Mouse (Mus musculus) adrenal gland, adult (tissue): Measurements from ENCODE around the gene Gm20219.
A peak's percentile ranks its signal among the peaks of the same experiment; 100 is the strongest.
"Not testable (repeated sequence)": the region's sequence is repeated elsewhere in the genome, so short reads cannot be mapped to it uniquely, and the experiment has no call there.

Source experiments
- DNase-seq, 2 experiments: peaks; one replicate each; pipeline ENCODE4 v3.0.0; 2022 to 2023; ENCODE audit warnings: low spot score in 1 of 2; ENCODE audit not compliant: inconsistent age in 2 of 2

Gm20219 gene

DNA sequence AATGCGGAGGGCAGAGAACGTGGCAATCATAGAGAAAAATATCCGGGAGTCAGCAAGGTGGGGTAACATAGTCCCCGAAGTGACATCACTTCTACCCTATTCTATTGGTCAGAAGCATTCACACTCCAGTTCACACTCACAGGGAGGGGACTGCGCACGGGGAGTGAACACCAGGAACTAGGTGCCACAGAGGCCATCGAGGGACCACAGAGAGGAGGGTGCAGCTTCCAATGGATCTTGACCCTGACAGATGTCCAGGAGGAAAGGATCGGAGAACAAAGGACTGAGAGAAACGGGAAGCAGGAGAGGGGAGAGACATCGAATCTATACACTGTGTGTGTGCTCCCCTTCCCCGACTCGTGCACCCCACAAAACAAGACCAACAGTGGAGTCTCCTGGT, 39.3 kb downstream of the Gm20219 start:
- no peak for DNase-seq

DNA sequence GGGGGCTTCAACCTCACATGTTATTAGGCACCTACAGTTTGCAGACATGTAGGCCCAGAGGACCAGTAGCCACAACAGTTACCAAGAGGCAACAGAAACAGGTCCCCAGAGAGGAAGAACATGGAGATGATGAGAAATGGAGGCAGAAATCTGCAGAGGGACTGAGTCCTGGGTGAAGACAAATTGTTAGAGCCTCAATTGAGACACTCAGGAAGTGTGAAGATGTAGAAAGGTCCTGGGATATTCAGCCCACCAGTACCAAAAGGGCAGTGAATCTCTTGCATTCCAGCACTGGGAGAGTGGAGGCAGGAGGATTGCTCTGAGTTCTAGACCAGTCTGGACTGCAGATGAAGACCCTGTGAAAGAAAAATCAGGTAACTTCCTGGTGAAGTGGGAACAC, 39.9 kb downstream of the Gm20219 start:
- no peak for DNase-seq

DNA sequence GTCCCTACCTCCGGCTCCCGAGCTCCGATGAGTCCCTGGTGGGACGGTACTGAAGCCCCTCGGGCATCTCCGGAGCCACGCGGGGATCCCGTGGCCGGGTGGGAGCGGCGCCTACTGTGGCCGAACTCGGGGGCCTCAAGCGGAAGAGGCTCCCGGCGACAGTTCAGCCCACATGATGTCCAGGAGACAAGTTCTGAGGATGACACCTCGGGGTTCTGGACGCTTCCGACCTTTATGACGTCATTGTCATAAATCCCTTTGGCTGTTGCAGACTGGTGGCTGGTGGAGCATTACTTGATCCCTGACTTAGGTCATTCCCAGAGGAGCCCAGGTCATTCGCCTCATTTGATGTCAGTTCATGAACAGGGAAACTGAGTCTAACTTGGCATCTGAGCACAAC, 41.9 kb downstream of the Gm20219 start, which contains the start of gene Znrf4:
TSS of gene Znrf4 (minus strand) at position 122 of the 400 bp plus-strand sequence.
- DNase-seq: no peak

DNA sequence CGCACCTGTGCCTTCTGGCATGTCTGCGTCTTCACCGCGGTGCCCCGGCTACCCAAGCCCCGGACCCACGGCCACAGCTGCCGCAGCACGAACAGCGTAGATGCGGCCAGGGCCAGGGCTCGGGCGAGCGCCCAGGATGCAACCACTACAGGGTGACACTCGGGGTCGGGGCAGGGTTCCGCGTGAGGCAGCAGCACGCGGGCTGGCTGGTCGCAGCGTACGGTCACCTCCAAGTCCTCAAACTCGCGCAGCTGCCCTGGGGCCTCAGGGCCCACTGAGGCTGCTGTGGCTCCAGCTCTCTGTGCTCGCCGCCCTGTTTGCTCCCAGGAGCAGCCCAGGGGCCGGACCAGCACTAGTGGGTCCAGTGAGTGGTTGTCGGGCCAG, 42.5 kb downstream of the Gm20219 start:
- no peak for DNase-seq

DNA sequence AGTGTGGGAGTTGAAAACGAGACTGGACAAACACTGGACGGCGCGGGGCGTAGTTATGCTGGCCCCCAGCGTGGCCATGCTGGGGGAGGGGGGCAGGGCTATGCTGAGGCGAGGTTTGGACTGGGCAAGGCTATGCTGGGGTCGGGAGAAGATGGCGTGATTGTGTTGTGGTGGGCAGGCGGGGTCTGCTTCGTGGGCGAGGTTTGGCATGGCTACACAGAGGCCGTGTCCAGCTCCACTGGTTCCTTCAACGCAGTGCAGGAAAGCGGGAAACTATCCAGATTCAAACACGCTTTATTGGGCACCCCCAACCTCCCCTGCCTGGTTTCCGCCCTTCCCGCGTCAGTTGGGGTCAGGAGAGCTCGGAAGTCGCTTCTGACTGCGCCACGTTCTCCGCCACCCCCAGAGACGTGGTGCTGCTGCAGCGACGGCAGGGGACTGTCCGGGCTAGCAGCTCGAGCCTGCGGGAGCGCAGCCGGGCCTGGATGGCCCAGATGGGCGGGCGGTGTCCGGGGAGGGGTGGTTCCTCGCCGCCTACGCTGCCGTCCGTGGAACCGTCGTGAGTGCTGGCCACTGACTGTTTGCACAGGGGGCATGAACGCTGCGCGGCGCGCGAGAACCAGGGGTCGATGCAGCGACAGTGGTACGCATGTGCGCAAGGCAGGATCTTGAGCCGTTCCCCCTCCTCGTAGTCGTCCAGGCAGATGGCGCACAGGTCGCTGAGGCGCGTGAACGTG, 43.0 kb downstream of the Gm20219 start:
- no peak for DNase-seq

DNA sequence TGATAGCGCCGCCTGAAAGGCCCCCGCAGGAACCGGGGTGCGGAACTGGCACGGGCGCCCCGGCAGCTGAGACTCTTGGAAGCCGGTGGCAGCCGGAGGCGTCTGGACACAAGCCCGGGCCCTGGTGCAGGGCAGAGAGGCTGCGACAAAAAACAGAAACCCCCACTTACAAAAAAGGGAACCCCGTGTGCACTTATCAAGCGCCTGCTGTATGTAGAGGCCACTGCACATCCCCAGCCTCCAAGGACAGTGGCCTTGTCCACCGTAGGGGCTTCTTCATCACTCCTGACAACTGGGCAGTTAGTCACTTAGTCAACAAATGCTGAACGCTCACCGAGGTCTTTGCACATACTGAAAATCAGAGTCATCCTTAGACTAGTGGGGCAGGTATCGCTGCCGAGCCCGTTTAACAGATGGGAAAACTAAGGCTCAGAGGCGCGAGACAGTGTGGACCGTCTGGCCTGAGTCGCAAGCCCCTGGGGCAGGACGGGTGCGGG, 43.7 kb downstream of the Gm20219 start:
- peak in 1 of 2 experiments; percentile 70 for DNase-seq

DNA sequence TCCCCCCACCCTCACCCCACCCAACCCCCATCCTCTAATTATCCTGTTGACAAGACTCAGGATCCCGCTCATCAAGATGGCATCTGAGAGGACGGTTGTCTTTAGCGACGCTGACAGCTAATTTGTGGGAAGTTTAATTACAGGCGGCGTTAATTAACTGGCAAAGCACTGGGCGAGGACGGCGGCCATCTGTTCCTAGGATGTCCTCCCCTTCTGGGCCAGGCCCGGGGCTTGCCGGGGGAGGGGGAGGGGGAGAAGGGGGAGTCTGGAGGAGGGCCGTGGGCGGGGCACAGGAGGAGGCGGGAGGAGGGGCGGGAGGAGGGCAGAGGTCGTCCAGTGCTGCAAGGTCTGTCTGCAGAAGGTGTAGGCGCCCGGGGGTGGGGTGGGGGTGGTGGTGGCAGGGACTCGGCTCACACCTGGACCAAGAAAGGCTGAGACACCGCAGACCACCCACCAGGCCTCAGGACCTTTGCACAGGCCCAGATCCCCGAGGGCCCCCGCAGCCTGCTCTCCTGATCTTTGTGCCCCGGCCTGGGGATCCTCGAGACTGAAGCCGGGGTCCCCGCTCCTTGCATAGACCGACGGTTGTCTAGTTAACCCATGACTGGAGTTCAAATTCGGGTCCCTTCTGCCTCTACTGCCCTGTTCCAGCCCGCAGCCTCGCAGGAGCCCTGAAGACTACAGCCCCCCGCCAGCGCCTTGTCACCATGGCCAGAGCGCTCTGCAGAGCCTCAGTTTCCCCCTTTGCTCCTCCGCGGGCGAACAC, 44.3 kb downstream of the Gm20219 start:
- no peak for DNase-seq

DNA sequence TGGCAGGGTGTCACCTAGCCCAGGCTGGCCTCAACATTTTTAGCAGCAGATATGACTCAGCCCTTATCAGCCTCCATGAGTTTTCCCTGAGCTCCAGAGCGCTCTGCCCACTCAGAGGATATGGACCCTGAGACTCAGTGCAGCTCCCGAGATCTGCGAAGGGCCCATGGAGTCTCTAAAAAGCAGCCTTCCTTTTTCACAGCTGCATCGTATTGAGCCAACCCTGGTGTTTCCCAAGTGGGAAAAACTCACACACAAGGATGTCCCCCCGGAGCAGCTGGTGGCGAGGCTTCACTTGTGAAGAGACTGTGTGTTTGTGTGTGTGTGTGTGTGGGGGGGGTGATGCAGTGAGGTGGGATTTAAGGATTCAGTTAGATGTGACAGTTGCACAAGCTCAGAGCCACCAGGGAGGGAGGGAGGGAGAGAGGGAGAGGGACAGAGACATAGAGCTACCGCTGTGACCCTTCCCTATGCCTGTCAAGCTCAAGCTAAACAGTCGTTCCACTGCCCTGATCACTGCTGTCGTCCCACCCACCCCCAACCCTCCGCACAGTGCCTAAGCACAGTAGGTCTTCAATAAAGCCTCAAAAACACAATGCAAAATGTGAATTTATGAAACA, 45.1 kb downstream of the Gm20219 start:
- DNase-seq: peak in 1 of 2 experiments; percentile 4

DNA sequence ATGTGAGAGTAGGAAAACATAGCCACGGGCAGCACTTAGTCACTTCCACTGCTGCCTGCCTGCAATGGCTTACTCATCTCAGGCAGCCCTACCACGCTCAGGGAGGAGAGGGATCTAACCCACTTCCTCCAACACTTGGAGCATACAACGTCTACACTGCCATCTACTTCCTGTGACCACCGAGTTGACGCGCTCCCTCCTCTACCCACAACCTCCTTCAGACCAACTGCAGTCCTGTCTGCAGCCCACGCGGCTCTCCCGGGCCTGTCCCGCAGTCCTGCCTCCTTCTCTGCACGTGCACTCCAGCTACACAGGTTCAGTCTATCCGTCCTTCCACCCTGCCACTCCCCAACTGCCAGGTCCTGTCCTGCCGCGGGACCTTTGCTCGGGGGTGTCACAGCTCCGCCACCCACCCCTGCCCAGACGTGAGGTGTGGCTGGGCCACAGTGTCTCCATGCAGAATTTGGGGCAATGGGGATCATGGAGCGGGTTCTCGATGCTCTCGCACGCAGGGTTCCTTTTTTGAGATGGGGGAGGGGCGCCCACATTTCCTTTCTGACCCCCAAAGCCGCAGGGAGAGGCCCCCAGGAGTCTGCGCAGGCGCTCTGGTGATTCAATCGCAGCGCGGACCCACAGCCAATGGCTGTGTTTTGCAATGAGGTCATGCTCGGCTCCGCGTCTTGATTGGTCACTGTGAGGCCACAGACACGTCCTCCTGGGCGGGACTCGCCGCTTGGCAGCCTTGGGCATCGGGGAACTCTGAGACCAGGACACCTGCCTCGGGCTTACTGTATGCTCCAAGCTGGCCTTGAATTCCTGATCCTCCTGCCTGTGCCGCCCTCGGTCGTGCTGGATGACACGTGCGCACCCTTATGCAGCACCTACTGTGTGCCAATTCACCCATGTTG, 46.8 kb downstream of the Gm20219 start:
- DNase-seq: peak; percentile 97 to 98

DNA sequence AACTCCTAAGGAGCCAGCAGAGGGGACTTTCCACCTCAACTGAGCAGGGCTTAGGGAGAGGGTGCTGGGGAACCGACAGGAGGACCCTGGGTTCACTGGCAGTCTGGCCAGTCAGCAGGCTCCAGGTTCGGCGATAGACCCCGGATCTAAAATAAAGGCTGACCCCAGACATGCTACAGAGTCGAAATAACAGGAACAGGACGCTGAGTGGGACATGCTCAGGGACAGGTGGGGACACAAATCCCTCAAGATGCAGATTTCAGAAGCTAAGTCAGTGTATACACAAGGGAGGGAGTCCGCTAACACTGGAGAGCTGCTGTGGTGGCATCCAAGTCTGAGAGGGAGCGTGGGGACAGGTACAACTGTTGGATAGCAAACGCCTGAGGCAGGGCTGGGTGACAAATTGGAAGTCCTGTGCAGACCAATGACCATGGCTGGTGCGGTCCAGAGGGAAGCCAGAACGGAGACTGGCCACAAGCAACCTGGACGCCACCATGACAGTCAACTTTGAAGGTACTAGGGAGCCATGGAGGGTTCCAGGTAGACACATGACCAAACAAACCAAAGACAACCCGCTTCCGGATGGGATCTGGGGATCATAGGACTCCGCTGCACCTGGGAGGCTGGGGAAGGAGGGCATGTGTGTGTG, 47.6 kb downstream of the Gm20219 start:
- no peak for DNase-seq

DNA sequence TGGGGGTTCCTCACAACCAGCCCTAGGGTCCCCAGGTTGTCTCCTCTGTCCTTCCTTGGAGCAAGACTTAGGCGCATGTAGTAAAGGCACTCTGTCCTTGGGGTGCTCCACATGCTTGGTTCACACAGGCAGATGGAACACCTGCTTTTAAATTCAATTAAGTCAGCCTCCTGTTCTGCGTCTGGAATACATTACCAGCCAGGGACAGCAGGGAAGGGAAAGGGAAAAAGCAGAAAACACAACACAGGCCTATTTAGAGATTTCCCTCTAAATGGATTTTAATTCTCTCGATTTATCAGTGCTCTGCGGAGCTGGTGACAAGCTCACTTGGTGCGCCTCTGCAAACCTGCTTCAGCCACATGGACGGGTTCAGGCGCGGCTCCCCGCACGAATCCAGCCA, 48.8 kb downstream of the Gm20219 start:
- peak in 1 of 2 experiments; percentile 49 for DNase-seq

DNA sequence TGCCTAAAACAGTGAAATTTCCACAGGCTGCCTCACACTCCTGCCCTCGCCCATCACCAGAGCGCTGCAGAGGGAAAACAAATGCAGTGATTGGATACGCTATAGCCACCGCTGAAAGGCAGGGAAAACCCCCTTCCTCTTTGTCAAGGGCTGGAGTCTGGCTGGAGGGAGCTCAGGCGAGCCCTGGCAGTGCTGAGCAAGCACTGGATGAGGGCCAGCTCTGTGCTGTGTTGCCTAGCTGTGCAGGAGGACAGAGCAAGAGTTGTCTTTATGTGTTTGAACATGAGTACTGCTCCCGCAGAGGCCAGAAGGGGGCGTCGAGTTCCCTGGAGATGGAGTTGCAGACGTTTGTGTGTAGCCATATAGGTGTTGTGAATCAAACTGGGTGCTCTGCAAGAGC, 51.7 kb downstream of the Gm20219 start:
- DNase-seq: peak in 1 of 2 experiments; percentile 67

DNA sequence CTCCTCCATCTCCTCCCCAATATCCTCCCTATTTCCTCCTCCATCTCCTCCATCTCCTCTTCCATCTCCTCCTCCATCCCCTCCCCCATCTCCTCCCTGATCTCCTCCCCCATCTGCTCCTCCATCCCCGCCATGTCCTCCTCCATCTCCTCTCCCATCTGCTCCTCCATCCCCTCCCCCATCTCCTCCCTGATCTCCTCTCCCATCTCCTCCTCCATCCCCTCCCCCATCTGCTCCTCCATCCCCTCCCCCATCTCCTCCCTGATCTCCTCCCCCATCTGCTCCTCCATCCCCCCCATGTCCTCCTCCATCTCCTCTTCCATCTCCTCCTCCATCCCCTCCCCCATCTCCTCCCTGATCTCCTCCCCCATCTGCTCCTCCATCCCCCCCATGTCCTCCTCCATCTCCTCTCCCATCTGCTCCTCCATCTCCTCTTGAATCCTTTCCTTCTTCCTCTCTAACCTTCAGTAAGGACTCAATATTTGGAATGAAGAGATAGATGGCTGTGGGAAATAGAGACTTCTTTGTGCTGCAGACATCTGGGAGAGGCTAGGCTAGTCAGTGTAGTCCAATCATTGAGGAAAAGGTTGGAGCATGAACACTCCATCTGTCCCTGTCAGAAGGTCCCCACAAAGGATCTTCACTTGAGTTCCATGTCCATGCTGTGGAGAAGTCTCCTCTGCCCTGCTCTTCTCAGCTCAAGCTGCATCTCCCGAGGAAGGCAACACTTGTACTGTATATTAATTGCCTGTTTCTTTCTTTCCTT, 52.4 kb downstream of the Gm20219 start:
- not testable (repeated sequence) for DNase-seq
